Mouse (Mus musculus): ENCODE measurements at regions not wholly inside any gene's neighbourhood (a gene's known extent, or its start where the extent isn't known, plus 50 kb on each side); places are given as distances from the start of the nearest gene placed in this dataset.
A peak's percentile ranks its signal among the peaks of the same experiment; 100 is the strongest.

DNA sequence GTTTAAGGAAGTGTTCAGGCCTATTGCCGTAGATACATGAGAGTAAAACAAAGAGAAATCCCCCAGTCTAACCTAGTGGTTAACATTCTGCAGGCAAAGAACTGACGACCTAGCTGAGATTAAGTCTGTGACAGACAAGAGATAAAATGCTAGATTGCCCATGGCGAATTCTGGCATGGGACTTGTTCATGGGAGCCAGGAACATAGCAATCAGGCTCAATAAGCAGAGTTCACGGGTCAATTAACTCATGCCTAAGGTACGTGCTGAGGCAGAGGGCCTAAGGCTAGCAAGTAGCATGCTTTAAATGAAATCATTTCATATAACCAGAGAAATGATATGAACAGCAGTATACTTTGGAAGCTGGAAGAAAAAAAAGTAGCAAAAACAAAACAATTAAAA is 1119.2 kb upstream of the Adgrl2 start:
- intact Hi-C loops (cut with DNase I) = no loop called here
- no peak for DNase-seq

DNA sequence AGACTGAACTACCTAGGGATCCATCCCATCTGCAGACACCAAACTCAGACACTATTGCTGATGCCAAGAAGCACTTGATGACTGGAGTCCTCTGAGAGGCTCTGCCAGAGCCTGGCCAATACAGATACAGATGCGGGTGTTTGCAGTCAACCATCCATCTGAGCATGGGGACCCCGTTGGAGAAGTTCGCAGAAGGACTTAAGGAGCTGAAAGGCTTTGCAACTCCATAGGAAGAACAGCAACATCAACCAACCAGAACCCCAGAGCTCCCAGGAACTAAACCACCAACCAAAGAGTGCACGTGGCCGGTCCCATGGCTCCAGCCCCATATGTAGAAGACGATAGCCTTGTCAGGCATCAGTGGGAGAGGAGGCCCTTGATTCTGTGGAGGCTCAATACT is 1121.9 kb upstream of the Adgrl2 start:
- DNase-seq = no peak
- intact Hi-C loops (cut with DNase I) = no loop called here

DNA sequence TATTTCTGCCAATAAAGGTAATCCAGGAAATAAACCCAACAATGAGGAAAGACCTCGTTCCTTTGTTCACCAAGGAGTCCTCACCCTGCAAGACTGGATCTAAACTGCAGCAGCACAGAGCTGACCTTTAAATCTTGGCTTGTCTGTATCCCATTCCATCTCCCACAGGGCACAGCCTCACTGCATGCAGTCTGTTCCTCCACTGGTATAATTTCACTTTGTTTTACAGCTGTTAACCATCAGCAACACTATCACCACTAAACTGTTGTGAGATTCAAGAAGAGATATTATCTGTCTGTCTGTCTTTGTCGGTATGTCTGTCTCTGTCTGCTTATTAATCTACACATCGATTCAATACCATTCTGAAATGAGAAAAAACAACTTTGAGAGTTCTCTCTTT is 1129.5 kb upstream of the Adgrl2 start:
- no peak for DNase-seq
- intact Hi-C loops (cut with DNase I) = no loop called here

DNA sequence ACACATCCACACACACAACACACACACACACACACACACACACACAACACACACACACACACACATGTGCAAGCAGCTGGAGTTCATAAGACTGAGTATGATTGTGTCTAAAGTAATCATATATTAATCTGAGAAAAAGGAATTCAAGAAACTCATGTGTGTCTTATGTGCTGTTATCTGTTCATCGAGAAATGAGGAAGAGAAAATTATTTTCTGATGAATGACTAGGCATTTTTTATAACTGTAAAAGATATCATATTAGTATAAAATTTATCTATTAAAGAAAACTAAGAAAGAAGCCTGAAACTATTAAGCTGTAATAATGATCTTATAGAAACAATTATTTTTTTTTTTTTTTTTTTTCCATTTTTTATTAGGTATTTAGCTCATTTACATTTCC is 1156.3 kb upstream of the Adgrl2 start:
- intact Hi-C loops (cut with DNase I) = no loop called here
- DNase-seq = no peak

- intact Hi-C loops (cut with DNase I) = no loop called here
- DNase-seq = no peak
Measured at GRCm38 (mm10) chr3:150151152-150151822, 1160.9 kb upstream of the Adgrl2 start.

- intact Hi-C loops (cut with DNase I) = no loop called here
- DNase-seq = no peak
Measured at GRCm38 (mm10) chr3:150151823-150152158, 1161.4 kb upstream of the Adgrl2 start.

- no peak for DNase-seq
- intact Hi-C loops (cut with DNase I) = no loop called here
Measured at GRCm38 (mm10) chr3:150152893-150153292, 1162.5 kb upstream of the Adgrl2 start.

DNA sequence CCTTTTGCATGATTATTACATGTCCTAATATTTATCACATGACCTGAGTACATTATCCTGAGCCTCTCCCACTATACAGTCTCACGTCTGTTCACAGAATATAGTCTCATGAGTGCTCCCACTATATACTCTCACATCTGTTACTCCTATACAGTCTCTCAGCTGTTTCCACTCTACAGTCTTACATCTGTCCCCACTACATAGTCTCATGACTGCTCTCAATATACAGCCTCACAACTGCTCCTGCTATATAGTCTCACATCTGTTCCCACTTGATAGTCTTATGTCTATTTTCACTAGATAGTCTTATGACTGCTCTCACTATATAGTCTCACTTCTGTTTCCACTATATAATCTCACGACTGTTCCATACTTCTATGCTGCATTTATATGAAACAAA is 1195.5 kb upstream of the Adgrl2 start:
- intact Hi-C loops (cut with DNase I) = no loop called here
- no peak for DNase-seq

- intact Hi-C loops (cut with DNase I) = no loop called here
- DNase-seq = no peak
Measured at GRCm38 (mm10) chr3:150193132-150193531, 1202.8 kb upstream of the Adgrl2 start.

GRCm38 (mm10) chr3:150198492-150198891 is 1208.1 kb upstream of the Adgrl2 start:
- DNase-seq = no peak
- intact Hi-C loops (cut with DNase I) = no loop called here

DNA sequence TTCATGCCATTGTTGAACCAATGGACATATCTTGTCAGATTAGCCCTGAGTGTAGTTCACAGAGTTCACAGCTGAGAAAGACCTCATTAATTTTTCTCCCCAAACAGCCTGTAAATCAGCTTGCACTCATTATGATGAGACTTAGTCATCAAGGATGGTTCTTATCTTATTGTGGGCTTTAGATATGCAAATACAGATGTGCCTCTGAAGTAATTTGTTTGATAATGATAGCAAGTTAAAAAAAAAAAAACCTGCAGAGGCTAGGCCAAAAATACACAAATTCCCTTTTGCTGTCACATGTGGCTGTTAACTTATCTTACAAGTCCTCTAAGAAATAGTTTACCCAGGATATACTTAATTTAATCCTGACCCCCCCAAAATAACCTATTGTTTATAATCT is 1215.5 kb upstream of the Adgrl2 start:
- no peak for DNase-seq
- intact Hi-C loops (cut with DNase I) = no loop called here

DNA sequence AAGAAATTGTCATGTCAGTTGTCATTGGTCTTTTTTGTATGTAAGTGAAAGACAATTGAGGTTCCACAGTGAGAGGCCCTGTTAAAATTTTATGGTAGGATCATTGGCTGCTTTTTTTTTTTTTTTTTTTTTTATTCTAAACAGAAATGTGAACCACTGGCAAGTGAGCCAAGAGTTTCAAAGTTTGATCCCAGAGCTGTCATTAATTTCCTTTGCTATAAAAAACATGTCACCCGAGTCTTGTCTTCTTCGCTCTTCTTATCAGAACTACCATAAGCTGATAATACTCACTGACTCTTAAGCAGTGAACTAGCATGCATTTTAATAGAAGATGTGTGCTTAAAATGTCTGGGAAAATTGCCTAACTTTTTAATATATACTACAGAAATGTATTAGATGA is 1204.4 kb upstream of the Adgrl4 start:
- DNase-seq = no peak
- intact Hi-C loops (cut with DNase I) = no loop called here

DNA sequence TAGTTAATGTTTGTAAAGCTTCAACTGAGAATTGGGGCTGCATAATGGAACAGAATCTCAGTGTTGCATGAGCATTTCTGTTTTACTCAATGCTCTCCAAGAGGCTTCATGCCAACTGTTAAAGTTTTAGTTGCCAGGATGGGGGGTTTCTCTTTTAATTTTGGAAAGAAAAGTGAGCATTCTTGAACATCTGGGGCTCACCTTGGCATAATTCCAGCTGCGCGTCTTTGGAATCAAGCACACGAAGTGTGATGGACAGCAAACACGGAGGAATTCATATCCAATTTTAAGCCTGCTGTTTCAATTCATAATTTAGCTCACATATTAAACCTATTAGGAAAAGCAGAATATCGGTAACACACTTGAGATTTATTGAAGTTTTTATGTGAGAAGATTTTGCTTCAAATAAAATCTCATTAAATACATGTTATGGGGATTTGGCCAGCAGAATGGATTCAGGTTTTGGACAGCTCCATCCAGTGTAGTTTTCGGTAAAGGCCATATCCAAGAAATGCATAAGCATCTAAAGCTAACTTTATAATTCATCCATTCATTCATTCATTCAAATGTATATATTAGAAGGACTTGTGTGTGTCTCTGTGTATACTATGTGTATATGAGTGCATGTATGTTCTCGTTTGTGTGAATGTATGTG is 1200.6 kb upstream of the Adgrl4 start:
- intact Hi-C loops (cut with DNase I) = no loop called here
- no peak for DNase-seq

GRCm38 (mm10) chr3:150275038-150275437 is 1162.6 kb upstream of the Adgrl4 start:
- intact Hi-C loops (cut with DNase I) = no loop called here

DNA sequence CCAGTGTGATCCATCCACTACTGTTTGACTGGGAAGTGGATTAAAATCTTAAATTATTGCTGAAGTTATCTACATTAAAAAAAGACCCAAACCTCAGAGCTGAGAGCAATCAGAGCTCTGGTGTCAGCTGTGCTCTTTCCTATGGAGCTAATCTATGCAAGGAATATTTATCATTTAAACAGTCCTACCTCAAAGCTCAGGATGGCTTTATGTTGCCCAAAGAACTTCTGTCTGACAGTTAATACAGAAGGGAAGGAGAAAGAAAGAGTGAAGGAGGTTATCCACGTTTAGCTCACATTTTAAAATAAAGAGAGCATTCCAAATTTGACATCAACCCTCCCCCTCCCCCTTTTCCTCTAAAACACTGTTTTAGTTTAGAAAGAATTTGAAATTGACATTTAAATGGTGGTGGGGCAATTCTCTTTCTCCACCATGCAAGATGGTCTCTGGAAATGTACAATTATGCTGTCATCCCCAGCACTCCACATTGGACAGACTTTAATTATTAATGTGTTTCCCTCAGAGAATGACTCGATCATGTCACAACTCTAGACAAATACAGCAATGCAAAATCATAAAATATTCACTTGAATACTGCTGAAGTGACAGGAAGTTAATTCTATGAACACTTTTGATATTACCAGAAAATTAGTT is 1141.5 kb upstream of the Adgrl4 start:
- no peak for DNase-seq

More at GRCm38 (mm10) chr3:150275038-150275437, 1162.6 kb upstream of the Adgrl4 start:
- DNase-seq = no peak

DNA sequence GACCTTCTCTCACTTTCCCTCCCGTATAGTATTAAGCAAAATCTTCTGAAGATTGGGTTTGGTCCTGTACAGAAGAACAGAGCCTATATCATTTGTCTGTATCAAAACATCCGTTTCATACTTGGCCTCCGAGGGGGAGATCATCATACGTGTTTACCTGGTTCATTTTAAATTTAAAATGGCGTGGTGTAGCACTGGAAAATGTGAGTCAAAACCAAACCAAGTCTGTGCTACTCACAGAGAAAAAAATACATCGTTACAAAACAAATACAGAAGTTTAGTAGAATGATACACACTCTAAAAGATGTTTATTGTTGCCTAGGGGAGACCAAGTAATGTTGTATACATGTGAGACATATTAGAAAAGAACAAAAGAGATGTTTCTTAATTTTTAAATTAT is 1108.9 kb upstream of the Adgrl4 start:
- intact Hi-C loops (cut with DNase I) = no loop called here
- DNase-seq = no peak

More for the DNA sequence above, 1141.5 kb upstream of the Adgrl4 start:
- intact Hi-C loops (cut with DNase I) = no loop called here

DNA sequence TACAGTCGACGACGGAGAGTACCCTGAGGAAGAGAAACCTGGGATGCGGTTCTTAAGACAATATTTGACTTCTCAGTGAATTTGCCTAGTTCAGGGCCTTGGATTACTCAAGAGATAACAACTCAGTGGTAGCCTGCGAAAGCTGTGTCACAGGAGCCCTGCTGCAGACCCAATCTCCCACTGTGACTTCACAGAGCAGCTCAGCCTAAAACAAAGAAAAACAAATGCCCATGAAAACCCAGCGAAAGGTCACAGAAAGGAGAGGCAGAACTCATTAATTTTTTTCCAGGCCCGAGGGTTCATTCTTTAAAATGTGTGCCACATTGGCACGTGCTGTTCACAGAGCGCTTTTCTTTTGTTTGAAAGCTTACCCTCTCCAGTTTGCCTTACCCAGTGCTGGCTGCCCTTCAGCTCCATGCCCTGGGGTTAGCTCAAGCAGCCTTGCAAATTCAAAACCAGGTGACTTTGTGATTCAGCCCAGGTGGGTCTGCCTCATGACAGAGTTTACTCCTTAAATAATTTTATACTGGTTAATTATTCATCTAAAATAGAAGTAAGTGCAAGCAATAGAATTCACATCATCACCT is 1085.5 kb upstream of the Adgrl4 start:
- DNase-seq = no peak
- intact Hi-C loops (cut with DNase I) = no loop called here

DNA sequence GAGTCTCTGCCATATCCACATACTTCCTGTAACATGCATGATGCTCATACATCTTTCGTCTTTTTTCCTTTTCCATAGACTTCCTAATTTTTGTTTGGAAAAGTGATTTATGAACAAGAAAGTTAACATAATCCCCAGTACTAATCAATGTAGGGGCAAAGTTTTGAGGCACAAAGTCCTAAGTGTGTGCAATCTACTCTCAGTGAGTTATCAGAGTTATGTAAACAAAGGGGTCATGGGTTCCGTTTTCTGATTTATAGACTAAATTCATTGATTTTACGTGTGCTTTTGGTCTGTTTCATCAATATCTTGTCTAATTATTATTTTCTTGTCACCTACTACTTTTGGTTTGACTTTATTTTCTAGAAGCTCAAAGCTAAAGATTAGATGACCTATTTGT is 1071.9 kb upstream of the Adgrl4 start:
- DNase-seq = no peak
- intact Hi-C loops (cut with DNase I) = no loop called here

DNA sequence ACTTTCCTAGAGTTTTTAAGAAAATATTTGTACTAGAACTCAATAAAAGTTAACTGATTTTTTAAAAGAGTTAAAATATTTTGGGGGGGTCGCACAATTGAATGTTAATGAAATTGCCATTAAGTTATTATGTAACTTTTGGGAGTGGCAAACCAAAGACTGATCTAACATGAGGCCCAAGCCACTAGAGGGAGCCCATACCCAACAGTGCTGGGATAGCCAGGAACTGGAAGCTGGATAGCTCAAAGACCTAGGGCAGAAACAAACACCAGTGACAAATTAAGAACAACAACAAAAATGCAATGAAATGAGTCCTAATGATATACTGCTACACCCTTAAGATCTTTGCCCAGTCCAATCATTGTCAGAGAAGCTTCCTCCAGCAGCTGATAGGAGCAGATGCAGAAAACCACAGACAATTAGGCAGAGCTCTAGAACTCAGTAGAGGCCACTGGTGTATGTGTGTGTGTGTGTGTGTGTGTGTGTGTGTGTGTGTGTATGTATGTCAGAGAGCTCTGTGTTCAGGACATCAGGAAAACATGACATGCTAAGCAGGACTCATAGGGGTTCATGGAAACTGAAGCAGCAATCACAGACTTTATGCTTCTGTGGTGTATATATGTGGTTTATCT is 1052.6 kb upstream of the Adgrl4 start:
- DNase-seq = peak; percentile 9 to 33
- intact Hi-C loops (cut with DNase I) = loop anchor here (2.0 kb wide), 1 partner anchor 1182 kb away; no protein-coding TSS in a partner anchor

GRCm38 (mm10) chr3:150401694-150402301 is 1035.9 kb upstream of the Adgrl4 start:
- intact Hi-C loops (cut with DNase I) = no loop called here

DNA sequence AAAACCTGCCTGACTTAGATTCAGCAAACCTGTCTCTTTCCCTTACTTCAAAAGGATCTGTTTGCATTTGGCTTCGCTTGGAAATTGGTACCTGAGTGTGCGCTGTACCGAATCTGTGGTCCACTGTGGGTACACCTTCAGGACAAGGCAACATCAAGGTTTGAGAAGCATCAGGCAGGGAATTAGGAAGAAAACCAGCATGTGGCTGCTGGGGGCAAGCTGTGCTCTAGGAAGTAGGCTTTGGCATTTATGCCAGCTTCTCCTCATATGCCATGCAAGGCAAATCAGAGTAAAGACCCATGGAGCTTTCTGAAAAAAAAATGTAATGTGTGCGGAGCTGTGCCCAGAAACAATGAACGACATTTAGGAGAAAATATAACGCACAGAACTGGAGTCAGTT is 1031.6 kb upstream of the Adgrl4 start:
- intact Hi-C loops (cut with DNase I) = no loop called here
- no peak for DNase-seq

More at GRCm38 (mm10) chr3:150401694-150402301, 1035.9 kb upstream of the Adgrl4 start:
- DNase-seq = no peak

All from heart, postnatal 36 days (tissue).